Mouse (Mus musculus): ENCODE measurements at regions not wholly inside any gene's neighbourhood (a gene's known extent, or its start where the extent isn't known, plus 50 kb on each side); places are given as distances from the start of the nearest gene placed in this dataset.
A peak's percentile ranks its signal among the peaks of the same experiment; 100 is the strongest.

DNA sequence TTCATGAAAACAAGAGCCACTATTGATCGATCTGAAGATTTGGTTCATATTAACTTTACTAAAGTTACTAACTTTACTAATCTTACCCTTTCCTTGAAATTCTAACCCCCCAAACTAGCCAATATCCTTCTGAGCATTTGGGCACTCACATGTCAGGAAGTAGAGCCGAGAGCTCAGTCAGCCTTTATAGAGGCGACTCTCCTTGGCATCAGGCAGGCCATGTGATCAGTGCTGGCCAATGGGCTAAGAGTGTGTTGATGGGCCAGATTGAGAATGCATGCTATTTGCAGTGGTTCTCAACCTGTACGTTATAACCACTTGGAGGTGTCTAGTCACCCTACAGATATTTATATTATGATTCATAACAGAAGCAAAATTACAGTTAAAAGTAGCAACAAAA lies 69.6 kb upstream of the Slc35b4 start:
- DNase-seq = no peak

DNA sequence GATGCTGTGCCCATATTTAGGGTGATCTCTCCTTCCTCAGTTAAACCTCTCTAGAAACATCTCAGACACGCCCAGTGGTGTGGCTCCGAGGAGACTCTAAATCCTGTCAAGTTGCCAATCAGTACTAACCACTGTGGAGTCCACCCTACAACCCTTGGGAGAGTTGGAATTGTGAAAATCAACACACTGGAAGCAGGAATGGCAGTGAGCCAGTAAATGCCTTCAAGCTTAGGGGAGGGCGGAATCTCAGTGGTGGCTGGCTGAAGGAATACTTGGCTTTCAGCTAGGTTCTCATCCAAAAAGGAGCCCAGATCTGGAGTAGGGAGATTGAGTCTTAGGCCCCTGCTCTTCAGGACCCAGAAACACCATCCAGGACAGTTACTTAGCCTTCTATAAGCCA lies 66.1 kb upstream of the Slc35b4 start:
- DNase-seq = no peak

DNA sequence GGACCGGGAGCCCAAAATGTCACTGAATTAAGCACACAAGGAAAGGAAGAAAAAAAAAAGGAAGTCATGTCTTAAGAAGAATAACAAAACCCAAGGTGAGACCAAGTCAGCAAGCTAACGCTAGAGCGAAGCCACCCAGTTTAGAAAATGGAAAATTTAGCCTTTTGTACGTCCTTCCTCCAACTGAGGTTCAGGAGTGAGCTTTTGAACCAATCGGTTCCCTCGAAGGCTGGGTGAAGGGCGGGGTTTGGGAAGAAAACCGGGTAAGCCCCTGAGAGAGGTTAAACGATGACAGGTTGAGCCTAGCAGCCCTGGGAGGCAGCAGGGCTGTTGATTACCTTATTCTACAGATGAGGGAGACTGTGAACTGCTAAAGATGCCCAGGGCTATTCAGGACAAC lies 65.6 kb upstream of the Slc35b4 start:
- DNase-seq = no peak

DNA sequence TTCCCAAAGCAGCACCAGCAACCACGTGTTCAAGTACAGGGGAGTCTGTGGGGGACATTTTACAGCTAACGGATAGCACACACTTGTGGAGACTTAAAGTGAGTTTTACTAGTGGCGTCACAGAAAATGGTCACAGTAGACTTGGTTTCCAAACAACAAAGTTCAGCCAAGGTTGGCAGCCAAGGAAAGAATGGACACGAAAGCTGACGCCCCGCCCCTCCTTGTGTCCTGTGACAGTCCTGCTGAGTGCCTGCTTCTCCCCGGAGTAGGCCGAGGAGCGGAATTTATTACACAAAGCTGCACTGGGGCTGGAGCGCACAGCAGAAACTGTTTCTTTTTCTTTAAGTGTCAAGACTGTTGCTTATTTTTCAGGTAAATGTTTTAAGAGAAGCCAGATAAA lies 58.2 kb upstream of the Slc35b4 start:
- DNase-seq = no peak

DNA sequence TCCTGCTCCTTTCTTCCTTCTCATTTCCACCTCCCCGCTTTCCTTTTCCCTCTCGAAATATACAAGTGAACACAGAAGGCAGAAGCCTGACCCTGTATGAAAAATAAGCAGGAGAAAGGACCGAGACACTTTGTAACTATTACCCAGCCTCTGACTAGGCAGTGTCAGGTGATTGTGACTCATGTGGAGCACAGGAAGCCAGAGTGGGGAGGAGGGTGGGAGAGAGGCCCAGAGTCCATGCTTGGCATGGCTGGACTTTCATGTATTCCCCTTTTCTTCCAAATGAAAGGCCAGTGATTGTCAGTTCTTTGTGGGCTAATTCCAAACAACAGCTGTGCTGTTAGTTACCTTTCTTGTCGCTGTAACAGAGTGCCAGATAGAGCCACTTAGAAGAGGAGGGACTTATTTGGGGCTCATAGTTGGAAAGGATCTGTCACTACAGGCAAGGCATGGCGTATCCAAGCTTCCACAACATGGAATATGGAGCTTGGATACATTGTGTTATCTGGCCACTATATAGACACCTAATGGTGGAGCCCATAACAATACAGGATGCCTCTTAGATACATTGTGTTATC lies 57.6 kb upstream of the Slc35b4 start:
- DNase-seq = no peak

DNA sequence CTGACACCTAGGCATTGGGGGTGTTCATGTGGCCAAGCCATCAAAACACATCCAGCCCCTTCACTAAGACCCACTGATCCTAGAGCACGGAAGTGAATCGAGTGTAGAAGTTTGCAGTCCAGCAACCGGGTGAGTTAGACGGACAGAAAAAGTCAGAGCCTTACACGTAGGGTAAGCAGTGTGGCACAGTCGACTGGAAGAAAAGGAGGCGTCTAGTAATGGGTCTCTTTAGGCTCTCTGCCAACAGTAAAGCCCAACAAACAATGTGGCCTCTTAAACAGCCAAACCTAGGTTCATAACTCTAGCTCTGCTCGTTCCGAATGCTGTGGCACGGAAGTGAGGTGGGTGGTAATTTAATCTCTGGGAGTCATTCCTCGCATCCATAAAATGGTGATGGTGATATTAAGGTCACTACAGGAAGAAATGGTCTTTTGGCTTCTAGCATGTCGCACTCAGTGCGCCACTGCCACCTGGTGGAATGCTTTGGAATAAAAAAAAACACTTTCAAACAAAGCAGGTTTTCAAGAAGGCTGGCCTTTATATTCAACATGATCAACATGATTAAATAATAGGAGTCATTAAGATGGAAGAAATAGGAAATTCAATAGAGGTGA lies 54.0 kb upstream of the Slc35b4 start:
- DNase-seq = peak; percentile 67

DNA sequence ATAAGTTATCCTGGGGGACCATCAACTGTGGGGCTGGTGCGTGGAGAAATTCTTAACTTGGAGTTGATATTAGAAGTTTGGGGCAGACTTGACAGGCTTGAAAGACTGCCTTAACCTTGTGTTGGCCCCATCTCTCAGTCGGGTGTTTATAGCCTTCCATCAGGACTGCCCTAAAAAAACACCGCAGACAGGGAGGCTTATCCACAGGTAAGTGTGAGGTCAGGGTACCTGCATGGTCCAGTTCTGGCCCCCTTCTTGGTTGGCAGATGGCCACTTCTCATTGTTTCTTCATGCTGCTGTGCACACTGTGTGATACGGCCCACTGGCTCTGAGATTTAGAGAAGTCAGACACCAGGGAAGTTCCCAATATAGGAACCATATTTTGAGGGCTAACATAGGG lies 50.2 kb upstream of the Slc35b4 start:
- DNase-seq = no peak

Data from heart, postnatal 4 days (tissue).